Mouse (Mus musculus) kidney, embryonic 14.5 days (tissue): Measurements from ENCODE around the gene Cope. TPM values are rescaled to one million over a fixed set of nuclear protein-coding genes. Genes with fewer than 3 reads are reported as not detected.

ENCODE experiments used
- ATAC-seq: fragments of 200-750 bp; cut with Nextera tagmentation; 2 replicates; pipeline ENCODE4 v1.8.0; 2017; ENCODE audit warnings: moderate number of reproducible peaks, mild to moderate bottlenecking, moderate TSS enrichment, moderate library complexity; ENCODE audit not compliant: low FRiP score, low TSS enrichment
- H3K27ac ChIP-seq: fragments of 300-500 bp; sonication (generic); 2 replicates; pipeline ENCODE4 v1.5.1; 2014; ENCODE audit warnings: low read depth, mild to moderate bottlenecking, low read length, moderate library complexity, mixed read lengths
- H3K27me3 ChIP-seq: fragments of 300-500 bp; sonication (generic); 2 replicates; pipeline ENCODE4 v1.6.1; 2014; ENCODE audit warnings: mild to moderate bottlenecking, low read length; ENCODE audit not compliant: control insufficient read depth, insufficient read depth
- H3K36me3 ChIP-seq: fragments of 300-500 bp; sonication (generic); 2 replicates; pipeline ENCODE4 v1.6.1; 2014; ENCODE audit warnings: low read length, mixed read lengths; ENCODE audit not compliant: control insufficient read depth, insufficient read depth
- H3K4me1 ChIP-seq: fragments of 300-500 bp; sonication (generic); 2 replicates; pipeline ENCODE4 v1.6.1; 2014; ENCODE audit warnings: low read length, mixed read lengths; ENCODE audit not compliant: control insufficient read depth, insufficient read depth
- H3K4me2 ChIP-seq: fragments of 300-500 bp; sonication (generic); replicated peaks from 2 replicates; pipeline ENCODE4 v1.6.1; 2014; ENCODE audit warnings: low read depth, mild to moderate bottlenecking, low read length
- H3K4me3 ChIP-seq: fragments of 300-500 bp; sonication (generic); 2 replicates; pipeline ENCODE4 v1.5.1; 2014; ENCODE audit warnings: mild to moderate bottlenecking, low read length
- H3K9ac ChIP-seq: fragments of 300-500 bp; sonication (generic); 2 replicates; pipeline ENCODE4 v1.6.1; 2014; ENCODE audit warnings: low read depth, mild to moderate bottlenecking, low read length, moderate library complexity
- H3K9me3 ChIP-seq: fragments of 300-500 bp; sonication (generic); 2 replicates; pipeline ENCODE4 v1.6.1; 2016; ENCODE audit warnings: low read length; ENCODE audit not compliant: control insufficient read depth
- WGBS: fragments of 180-500 bp; shearing (Covaris S2); extraction: QIAGEN DNeasy Blood & Tissue Kit; methylation state at CpG from one replicate; pipeline ENCODE4 v1.1.7; 2014; 5-methylcytosine and 5-hydroxymethylcytosine counted together
- polyA plus RNA-seq: library from polyadenylated mRNA; unstranded; fragments of >200 nt; fragmentation: Nextera tagmentation; extraction: Ambion mirVana; gene quantifications from 2 replicates; pipeline ENCODE4 v1.2.1, GENCODE M21; 2014

Cope gene
- 322 and 327 TPM in 2 replicates for polyA plus RNA-seq

DNA sequence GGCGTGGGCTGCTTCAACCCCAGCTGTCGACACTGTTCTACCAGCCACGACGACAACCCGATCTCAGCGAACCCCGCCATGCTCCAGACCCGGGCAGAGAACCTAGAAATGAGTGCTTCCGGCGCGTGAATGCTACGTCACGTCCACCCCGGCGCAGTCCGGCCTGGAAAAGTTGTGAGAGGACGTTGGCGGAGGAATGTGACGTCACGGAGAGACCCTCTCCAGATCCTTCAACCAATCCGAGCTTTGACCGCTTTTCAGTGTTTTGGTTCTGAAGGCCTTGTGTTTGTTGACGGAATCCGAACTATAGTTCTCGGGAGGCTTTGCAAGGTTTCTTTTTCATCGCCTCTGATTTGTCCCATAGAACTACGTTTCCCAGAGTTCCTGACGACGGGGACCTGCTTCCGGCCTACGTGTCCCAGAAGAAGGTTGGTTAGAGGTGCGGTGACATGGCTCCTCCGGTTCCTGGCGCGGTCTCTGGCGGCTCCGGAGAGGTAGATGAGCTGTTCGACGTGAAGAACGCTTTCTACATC lies at the start of gene Cope, which contains the start of gene Ddx49:
TSS of gene Cope (plus strand) at position 161 of the 533 bp plus-strand sequence.
TSS of gene Ddx49 (minus strand) at position 132 of the 533 bp plus-strand sequence.
- Histone ChIP-seq H3K4me1 (peaks cover 10% of the 10 kb centered on the region), H3K27ac (peak within 1 kb of the TSS; percentile 13), H3K4me2 (peak within 1 kb of the TSS; percentile 87), H3K27me3 (no peaks in the 10 kb centered on the region), H3K36me3 (peaks cover 52% of the 10 kb centered on the region), H3K9me3 (no peaks in the 10 kb centered on the region), H3K9ac (peak within 1 kb of the TSS; percentile 70), H3K4me3 (peak within 1 kb of the TSS; percentile 73)
- WGBS, result under 1% methylated on average over 40 of the region's 40 CpGs
- peak; percentile 93 for ATAC-seq

DNA sequence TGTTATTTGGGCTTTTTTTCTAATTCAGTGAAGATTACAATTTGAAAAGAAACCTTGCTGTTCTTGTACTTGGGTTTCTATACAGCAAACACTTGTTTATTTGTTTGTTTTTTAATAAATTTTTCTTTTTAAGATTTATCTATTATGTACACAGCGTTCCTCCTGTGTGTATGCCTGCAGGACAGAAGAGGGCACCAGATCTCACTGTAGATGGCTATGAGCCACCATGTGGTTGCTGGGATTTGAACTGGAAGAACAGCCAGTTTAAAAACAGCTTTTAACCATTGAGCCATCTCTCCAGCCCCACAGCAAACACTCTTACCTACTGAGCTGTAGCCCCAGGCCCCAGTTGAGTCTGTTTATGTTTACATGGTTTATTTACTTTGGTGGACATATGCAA lies 47.7 kb upstream of the Cope start:
- ATAC-seq, result no peak
- 71% methylated on average over 1 of the region's 1 CpGs for WGBS
- Histone ChIP-seq H3K27me3 (no peaks in the 10 kb centered on the region), H3K9me3 (no peaks in the 10 kb centered on the region), H3K9ac (no peak overlapping the region), H3K27ac (no peak overlapping the region), H3K4me3 (no peak overlapping the region), H3K4me2 (no peak overlapping the region), H3K4me1 (no peaks in the 10 kb centered on the region), H3K36me3 (peaks cover 95% of the 10 kb centered on the region)

GRCm38 (mm10) chr8:70257456-70257855 lies 44.9 kb upstream of the Cope start:
- ATAC-seq, result no peak
- Histone ChIP-seq H3K27me3 (no peaks in the 10 kb centered on the region), H3K27ac (no peak overlapping the region), H3K36me3 (peaks cover 96% of the 10 kb centered on the region), H3K9ac (no peak overlapping the region), H3K4me2 (no peak overlapping the region), H3K4me3 (no peak overlapping the region), H3K9me3 (no peaks in the 10 kb centered on the region), H3K4me1 (no peaks in the 10 kb centered on the region)
- 80% methylated on average over 3 of the region's 3 CpGs for WGBS

DNA sequence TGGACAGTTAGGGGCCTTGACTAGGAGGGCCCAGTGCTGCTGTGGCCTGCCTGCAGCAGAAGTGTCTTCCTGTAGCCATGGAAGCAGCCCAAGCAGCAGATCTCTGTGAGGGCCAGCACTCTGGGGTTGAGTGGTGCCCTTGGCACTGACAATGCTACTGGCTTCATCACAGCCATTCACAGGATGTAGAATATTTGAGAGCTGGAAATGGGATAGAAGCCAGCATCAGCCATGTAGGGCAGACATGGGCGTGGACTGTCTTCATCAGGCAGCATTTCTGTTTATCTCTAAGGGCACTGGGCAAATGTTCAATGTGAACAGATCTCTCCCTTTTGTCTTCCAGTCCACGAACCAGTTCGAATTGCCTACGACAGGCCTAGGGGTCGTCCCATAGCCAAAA lies 43.7 kb upstream of the Cope start:
- 93% methylated on average over 5 of the region's 5 CpGs for WGBS
- no peak overlapping the region for H3K4me2 ChIP-seq
- H3K4me1 ChIP-seq, result no peaks in the 10 kb centered on the region
- no peak overlapping the region for H3K4me3 ChIP-seq
- no peaks in the 10 kb centered on the region for H3K9me3 ChIP-seq
- H3K27me3 ChIP-seq, result no peaks in the 10 kb centered on the region
- H3K27ac ChIP-seq, result no peak overlapping the region
- no peak for ATAC-seq
- no peak overlapping the region for H3K9ac ChIP-seq
- H3K36me3 ChIP-seq, result peaks cover 96% of the 10 kb centered on the region

DNA sequence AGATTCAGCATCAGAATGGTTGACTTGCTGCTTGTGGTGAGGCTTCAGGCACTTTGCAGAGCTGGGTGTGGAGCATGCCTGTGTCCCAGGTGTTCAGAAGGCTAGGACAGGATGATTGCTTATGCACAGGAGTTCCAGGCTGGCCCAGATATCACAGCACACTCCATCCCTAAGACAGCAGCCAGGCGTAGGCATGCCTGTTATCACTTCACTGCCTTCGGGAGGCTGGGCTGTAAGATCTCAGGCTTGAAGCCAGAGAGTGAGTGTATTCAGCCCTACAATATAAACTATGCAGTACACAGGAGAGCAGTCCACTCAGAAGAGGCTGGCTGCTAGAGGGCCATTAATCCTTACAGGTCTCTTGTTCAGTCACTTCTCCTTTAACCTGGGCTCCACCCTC lies 43.3 kb upstream of the Cope start:
- H3K36me3 ChIP-seq, result peaks cover 96% of the 10 kb centered on the region
- 80% methylated on average over 2 of the region's 2 CpGs for WGBS
- ATAC-seq, result no peak

GRCm38 (mm10) chr8:70267674-70268073 lies 34.6 kb upstream of the Cope start:
- no peaks in the 10 kb centered on the region for H3K9me3 ChIP-seq
- H3K27ac ChIP-seq, result no peak overlapping the region
- no peak overlapping the region for H3K4me3 ChIP-seq
- H3K36me3 ChIP-seq, result peaks cover 24% of the 10 kb centered on the region
- 81% methylated on average over 3 of the region's 3 CpGs for WGBS
- H3K4me2 ChIP-seq, result no peak overlapping the region
- no peaks in the 10 kb centered on the region for H3K27me3 ChIP-seq
- no peak for ATAC-seq
- no peak overlapping the region for H3K9ac ChIP-seq
- H3K4me1 ChIP-seq, result no peaks in the 10 kb centered on the region

More for the DNA sequence above, 43.3 kb upstream of the Cope start:
- H3K4me1 ChIP-seq, result no peaks in the 10 kb centered on the region
- no peaks in the 10 kb centered on the region for H3K9me3 ChIP-seq
- H3K4me2 ChIP-seq, result no peak overlapping the region
- no peak overlapping the region for H3K9ac ChIP-seq
- no peaks in the 10 kb centered on the region for H3K27me3 ChIP-seq
- H3K27ac ChIP-seq, result no peak overlapping the region
- no peak overlapping the region for H3K4me3 ChIP-seq

DNA sequence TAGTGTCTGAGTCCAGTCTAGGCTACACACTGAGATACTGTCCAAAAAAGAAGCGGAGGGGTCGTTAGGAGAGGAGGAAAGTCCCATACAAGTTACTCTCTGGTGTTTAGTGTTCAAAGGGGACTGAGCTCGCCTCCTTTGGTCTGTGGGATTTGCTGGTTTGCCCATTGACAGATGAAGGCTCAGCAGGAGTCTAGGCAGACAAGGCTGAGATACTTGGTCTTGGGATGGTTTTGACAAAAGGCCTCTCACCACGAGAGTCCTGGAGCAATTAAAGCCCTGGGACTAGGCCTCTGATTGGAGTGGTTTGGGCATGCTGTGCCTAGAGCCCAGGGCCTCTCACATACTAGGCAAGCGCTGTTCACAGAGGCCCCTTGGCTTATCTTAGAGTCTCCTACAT lies 34.0 kb upstream of the Cope start:
- Histone ChIP-seq H3K4me1 (no peaks in the 10 kb centered on the region), H3K9ac (no peak overlapping the region), H3K27me3 (no peaks in the 10 kb centered on the region), H3K9me3 (no peaks in the 10 kb centered on the region), H3K27ac (no peak overlapping the region), H3K4me3 (no peak overlapping the region), H3K36me3 (peaks cover 18% of the 10 kb centered on the region), H3K4me2 (no peak overlapping the region)
- no peak for ATAC-seq
- 71% methylated on average over 5 of the region's 5 CpGs for WGBS

- no peaks in the 10 kb centered on the region for H3K9me3 ChIP-seq
- no peak overlapping the region for H3K27ac ChIP-seq
- H3K9ac ChIP-seq, result no peak overlapping the region
- no peaks in the 10 kb centered on the region for H3K4me1 ChIP-seq
- no peaks in the 10 kb centered on the region for H3K27me3 ChIP-seq
- WGBS, result 53% methylated on average over 11 of the region's 11 CpGs
- H3K4me3 ChIP-seq, result no peak overlapping the region
- peaks cover 12% of the 10 kb centered on the region for H3K36me3 ChIP-seq
- H3K4me2 ChIP-seq, result no peak overlapping the region
- ATAC-seq, result no peak
Observed at GRCm38 (mm10) chr8:70268799-70269565, 33.3 kb upstream of the Cope start.

GRCm38 (mm10) chr8:70272949-70273348 lies 29.4 kb upstream of the Cope start:
- ATAC-seq, result peak; percentile 41; the same call in 1 of the 2 replicates
- Histone ChIP-seq H3K4me1 (peaks cover under 1% of the 10 kb centered on the region; the same call in 1 of the 2 replicates), H3K9ac (no peak overlapping the region), H3K4me3 (no peak overlapping the region), H3K4me2 (no peak overlapping the region), H3K27ac (no peak overlapping the region), H3K27me3 (no peaks in the 10 kb centered on the region), H3K36me3 (no peaks in the 10 kb centered on the region), H3K9me3 (no peaks in the 10 kb centered on the region; the same call in 1 of the 2 replicates)
- WGBS, result 42% methylated on average over 3 of the region's 3 CpGs
